Mouse (Mus musculus) stomach, postnatal 0 days (tissue): ENCODE data around the gene Snhg11.

Experiments used
- CTCF ChIP-seq: IDR thresholded peaks from 2 replicates; pipeline ENCODE4 v1.5.1; 2016; ENCODE audit warnings: antibody characterized with exemption, low read depth, mild to moderate bottlenecking, moderate library complexity
- EP300 ChIP-seq: optimal IDR thresholded peaks from 2 replicates; pipeline ENCODE3; 2016; ENCODE audit warnings: antibody characterized with exemption

- no peak for TF ChIP-seq CTCF
- TF ChIP-seq EP300 = no peak
Observed at GRCm38 (mm10) chr2:158396369-158396768, 20.9 kb downstream of the Snhg11 start.
